Mouse (Mus musculus) cortical plate, adult 2 months (tissue): ENCODE data around the gene Pecr. TPM values are rescaled to one million over a fixed set of nuclear protein-coding genes. Genes with fewer than 3 reads are reported as not detected.

Experiments used
- H3K27ac ChIP-seq: fragments of 200-500 bp; 2 replicates; pipeline ENCODE4 v1.5.1; 2012; ENCODE audit warnings: low read length, control low read depth, inconsistent platforms; ENCODE audit not compliant: insufficient read depth
- H3K4me1 ChIP-seq: fragments of 200-500 bp; 2 replicates; pipeline ENCODE4 v1.6.1; 2011; ENCODE audit warnings: low read length; ENCODE audit not compliant: control insufficient read depth, insufficient read depth
- H3K4me3 ChIP-seq: fragments of 200-500 bp; 2 replicates; pipeline ENCODE4 v1.5.1; 2011; ENCODE audit warnings: mild to moderate bottlenecking, low read length, control low read depth; ENCODE audit not compliant: insufficient read depth
- CTCF ChIP-seq: fragments of 200-500 bp; IDR thresholded peaks from 2 replicates; pipeline ENCODE4 v1.5.1; 2011; ENCODE audit warnings: mild to moderate bottlenecking, control low read depth, low read length; ENCODE audit not compliant: insufficient read depth; ENCODE audit errors: extremely low read depth
- POLR2A ChIP-seq: fragments of 200-500 bp; IDR thresholded peaks from 2 replicates; pipeline ENCODE4 v1.6.1; 2011; ENCODE audit warnings: mild to moderate bottlenecking, low read length, control low read depth; ENCODE audit not compliant: insufficient read depth; ENCODE audit errors: extremely low read depth
- polyA plus RNA-seq: library from polyadenylated mRNA; depleted of rRNA; stranded (reverse); fragments of >200 nt; gene quantifications from 2 replicates; pipeline ENCODE4 v1.2.3, GENCODE M21; 2012

The Pecr gene
- polyA plus RNA-seq, 1 experiment: 7.4 TPM

DNA sequence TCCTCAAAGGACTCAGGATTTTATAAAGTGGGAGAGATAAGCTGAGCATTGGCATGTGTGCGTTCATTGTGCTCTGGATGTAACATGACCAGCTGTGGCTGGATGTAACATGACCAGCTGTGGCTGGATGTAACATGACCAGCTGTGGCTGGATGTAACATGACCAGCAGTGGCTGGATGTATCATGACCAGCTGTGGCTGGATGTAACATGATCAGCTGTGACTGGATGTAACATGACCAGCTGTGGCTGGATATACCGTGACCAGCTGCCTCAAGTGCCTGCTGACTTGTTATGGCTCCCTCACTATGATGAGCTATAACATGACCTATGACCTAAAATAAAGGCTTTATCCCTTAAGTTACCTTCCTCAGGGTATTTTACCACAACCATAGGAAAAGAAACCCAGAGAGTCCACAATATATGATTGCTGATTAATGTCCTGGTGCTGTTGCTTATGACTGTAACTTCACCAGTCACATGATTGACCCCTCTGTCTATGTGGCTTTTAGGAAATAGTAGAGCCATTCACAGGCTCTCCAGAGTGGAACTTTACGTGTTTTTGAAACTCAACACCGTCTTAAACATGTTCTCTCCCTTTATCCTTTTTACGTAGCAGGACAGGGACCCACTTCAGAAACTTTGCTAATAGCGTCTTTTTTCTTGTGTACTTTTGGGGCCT lies 25.8 kb upstream of the Pecr start:
- TF ChIP-seq POLR2A: no peak
- no peak for TF ChIP-seq CTCF
- Histone ChIP-seq H3K4me1 (no peaks in the 10 kb centered on the region), H3K4me3 (no peak overlapping the region)

DNA sequence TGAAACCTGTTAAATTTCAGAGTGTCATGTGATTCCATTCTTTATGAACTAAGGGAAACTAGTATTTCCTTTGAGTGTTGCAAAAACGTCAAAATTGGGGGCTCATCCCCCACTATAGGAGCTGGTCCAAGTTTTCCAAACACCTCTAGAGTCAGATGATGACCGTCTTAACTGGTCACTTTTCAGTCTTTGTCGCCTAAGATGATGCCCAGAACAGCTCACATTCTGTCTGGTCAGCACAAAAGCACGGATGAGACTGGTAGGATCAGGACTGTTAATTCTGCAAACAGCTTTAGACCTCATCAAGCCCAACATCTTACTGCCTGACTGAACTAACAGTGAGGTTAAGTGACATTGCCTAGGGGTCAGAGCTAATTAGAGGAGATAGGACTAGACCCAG lies 24.8 kb upstream of the Pecr start:
- H3K27ac ChIP-seq: no peak overlapping the region

More for the DNA sequence above, 25.8 kb upstream of the Pecr start:
- no peak overlapping the region for H3K27ac ChIP-seq

DNA sequence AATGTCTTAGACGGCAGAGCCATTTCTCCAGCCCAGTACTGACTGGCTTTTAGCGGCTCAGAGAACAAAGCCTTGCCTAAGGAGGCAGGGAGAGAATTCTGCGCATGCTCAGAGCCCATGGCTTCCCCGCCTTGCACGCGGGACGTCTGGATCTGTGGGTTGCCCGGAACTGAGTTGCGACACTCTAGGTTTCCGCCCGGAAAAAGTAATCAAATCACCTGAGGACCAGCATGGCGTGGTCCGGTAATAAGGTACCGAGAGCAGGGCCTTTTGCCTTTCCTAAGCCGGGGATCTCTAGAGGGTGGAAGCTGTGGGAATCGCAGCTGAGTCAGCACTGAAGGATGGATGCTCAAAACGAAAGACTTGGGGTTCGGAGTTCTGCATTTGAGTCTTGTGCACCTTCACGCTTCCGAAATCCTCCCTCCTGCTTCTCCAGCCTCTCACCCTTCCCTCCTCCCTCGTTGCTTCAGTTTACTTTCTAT lies 23.2 kb upstream of the Pecr start, which contains the start of gene Xrcc5:
Xrcc5 (plus strand) TSS at position 105 of the 482 bp plus-strand sequence.
- no peak within 1 kb of the TSS for H3K27ac ChIP-seq
- no peaks in the 10 kb centered on the region for H3K4me1 ChIP-seq
- TF ChIP-seq POLR2A (peak; percentile 82), CTCF (no peak)
- peak within 1 kb of the TSS; percentile 57 for H3K4me3 ChIP-seq

More for the DNA sequence above, 24.8 kb upstream of the Pecr start:
- H3K4me1 ChIP-seq: no peaks in the 10 kb centered on the region
- no peak overlapping the region for H3K4me3 ChIP-seq
- TF ChIP-seq POLR2A: no peak
- TF ChIP-seq CTCF: no peak

GRCm38 (mm10) chr1:72306679-72307181 lies 22.6 kb upstream of the Pecr start:
- Histone ChIP-seq H3K4me1 (no peaks in the 10 kb centered on the region), H3K4me3 (peak overlapping the region; percentile 57; the same call in 1 of the 2 replicates), H3K27ac (no peak overlapping the region)
- TF ChIP-seq CTCF: peak; percentile 43
- TF ChIP-seq POLR2A: no peak

- no peak overlapping the region for H3K4me3 ChIP-seq
- H3K27ac ChIP-seq: no peak overlapping the region
- TF ChIP-seq CTCF (no peak), POLR2A (no peak)
- no peaks in the 10 kb centered on the region for H3K4me1 ChIP-seq
Observed at GRCm38 (mm10) chr1:72306241-72306640, 22.1 kb upstream of the Pecr start.

DNA sequence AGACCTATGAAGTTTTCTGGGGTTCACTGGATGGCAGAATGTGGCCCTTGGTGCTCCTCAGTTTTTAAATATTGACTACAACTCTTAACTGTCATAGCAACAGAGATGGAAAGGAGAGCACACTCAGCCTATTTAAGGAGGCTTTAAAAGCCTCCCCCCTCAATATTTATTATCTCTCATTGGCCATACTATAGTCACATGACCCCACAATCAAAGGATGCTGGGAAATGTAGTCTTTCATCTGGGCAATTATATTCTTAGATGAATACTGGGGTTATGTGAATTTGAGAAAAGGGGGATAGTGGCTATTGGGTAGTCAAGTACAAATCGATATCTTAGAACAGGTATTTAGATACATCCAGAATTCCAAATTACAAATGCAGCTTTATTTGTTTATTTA lies 17.7 kb upstream of the Pecr start:
- H3K4me3 ChIP-seq: no peak overlapping the region
- H3K4me1 ChIP-seq: no peaks in the 10 kb centered on the region
- TF ChIP-seq CTCF (no peak), POLR2A (no peak)
- no peak overlapping the region for H3K27ac ChIP-seq

- TF ChIP-seq CTCF (no peak), POLR2A (no peak)
- no peak overlapping the region for H3K4me3 ChIP-seq
Observed at GRCm38 (mm10) chr1:72295746-72296145, 11.6 kb upstream of the Pecr start.

GRCm38 (mm10) chr1:72293869-72294663 lies 10.0 kb upstream of the Pecr start:
- H3K4me1 ChIP-seq: no peaks in the 10 kb centered on the region
- H3K4me3 ChIP-seq: no peak overlapping the region
- no peak overlapping the region for H3K27ac ChIP-seq
- TF ChIP-seq CTCF: no peak
- TF ChIP-seq POLR2A: no peak

More at GRCm38 (mm10) chr1:72295746-72296145, 11.6 kb upstream of the Pecr start:
- Histone ChIP-seq H3K4me1 (no peaks in the 10 kb centered on the region), H3K27ac (no peak overlapping the region)

- H3K27ac ChIP-seq: no peak overlapping the region
- H3K4me3 ChIP-seq: no peak overlapping the region
- H3K4me1 ChIP-seq: peaks cover 2% of the 10 kb centered on the region; the same call in 1 of the 2 replicates
- TF ChIP-seq CTCF: no peak
- TF ChIP-seq POLR2A: no peak
Observed at GRCm38 (mm10) chr1:72291925-72292324, 7.8 kb upstream of the Pecr start.
